Mouse (Mus musculus) ES-E14 (cell line): ENCODE measurements at regions not wholly inside any gene's neighbourhood (a gene's known extent, or its start where the extent isn't known, plus 50 kb on each side); places are given as distances from the start of the nearest gene placed in this dataset.

ENCODE experiments used
- DNase-seq: peaks from one replicate; pipeline ENCODE4 v3.0.0-alpha.2; 2013; ENCODE audit warnings: low read depth, low spot score
- H3K27ac ChIP-seq: 2 replicates; pipeline ENCODE4 v1.5.1; 2012; ENCODE audit warnings: low read depth, mild to moderate bottlenecking, low read length, moderate library complexity, mixed read lengths; ENCODE audit not compliant: poor library complexity, insufficient read depth, severe bottlenecking
- H3K36me3 ChIP-seq: 2 replicates; pipeline ENCODE4 v1.6.1; 2012; ENCODE audit warnings: mild to moderate bottlenecking, low read length, moderate library complexity, mixed read lengths; ENCODE audit not compliant: control insufficient read depth, poor library complexity, insufficient read depth, severe bottlenecking
- H3K4me1 ChIP-seq, 2 experiments: fragments of 150-350 bp in 1 of 2; sonication (generic) in 1 of 2; 2 replicates each; pipeline ENCODE4 v1.6.1; 2012; ENCODE audit warnings: low read length in 2 of 2, mild to moderate bottlenecking in 1 of 2, mixed read lengths in 1 of 2; ENCODE audit not compliant: control insufficient read depth in 2 of 2, insufficient read depth in 2 of 2, poor library complexity in 1 of 2
- H3K4me3 ChIP-seq, 2 experiments: fragments of 150-350 bp in 1 of 2; sonication (generic) in 1 of 2; 2 replicates each; pipeline ENCODE4 v1.5.1; 2012; ENCODE audit warnings: low read length in 2 of 2, low read depth in 1 of 2, mild to moderate bottlenecking in 1 of 2, mixed read lengths in 1 of 2; ENCODE audit not compliant: insufficient read depth in 1 of 2, poor library complexity in 1 of 2, severe bottlenecking in 1 of 2
- H3K9ac ChIP-seq: 2 replicates; pipeline ENCODE4 v1.6.1; 2012; ENCODE audit warnings: low read depth, mild to moderate bottlenecking, low read length, mixed read lengths; ENCODE audit not compliant: poor library complexity, insufficient read depth, severe bottlenecking
- H3K9me3 ChIP-seq: fragments of 150-350 bp; sonication (generic); 2 replicates; pipeline ENCODE4 v1.6.1; 2012; ENCODE audit warnings: low read depth, mild to moderate bottlenecking, low read length; ENCODE audit not compliant: control insufficient read depth, insufficient read depth
- CHD2 ChIP-seq: IDR thresholded peaks from 2 replicates; pipeline ENCODE4 v1.6.1; 2014; ENCODE audit warnings: mild to moderate bottlenecking, low read depth, low read length, inconsistent platforms
- HCFC1 ChIP-seq: IDR thresholded peaks from 2 replicates; pipeline ENCODE4 v1.6.1; 2012; ENCODE audit warnings: low read length, inconsistent platforms, borderline replicate concordance; ENCODE audit not compliant: insufficient read depth
- MAFK ChIP-seq: IDR thresholded peaks from 2 replicates; pipeline ENCODE4 v1.6.1; 2014; ENCODE audit warnings: mild to moderate bottlenecking, low read depth, low read length, inconsistent platforms; ENCODE audit not compliant: insufficient read depth
- ZC3H11A ChIP-seq: IDR thresholded peaks from 2 replicates; pipeline ENCODE4 v1.6.1; 2012; ENCODE audit warnings: low read depth, mild to moderate bottlenecking, inconsistent platforms, low read length, borderline replicate concordance
- ZNF384 ChIP-seq: IDR thresholded peaks from 2 replicates; pipeline ENCODE4 v1.6.1; 2012; ENCODE audit warnings: low read depth, low read length, inconsistent platforms
- in situ Hi-C, 2 experiments: fragments of 600-800 bp; cut with MboI; formaldehyde crosslinking; loops; one replicate each; pipeline ENCODE4 v1.15.1; 2025; ENCODE audit warnings: low sequenced_read_pairs in 2 of 2, inconsistent platforms in 1 of 2; ENCODE audit not compliant: unreplicated experiment in 2 of 2

- TF ChIP-seq CHD2 (no peak), HCFC1 (no peak), MAFK (no peak), ZC3H11A (no peak), ZNF384 (no peak)
Observed at GRCm38 (mm10) chr9:52255692-52256091, 87.3 kb upstream of the Zc3h12c start.

GRCm38 (mm10) chr9:52254475-52254874 is 86.1 kb upstream of the Zc3h12c start:
- Histone ChIP-seq H3K36me3 (no peaks in the 10 kb centered on the region), H3K9ac (no peak overlapping the region), H3K9me3 (no peaks in the 10 kb centered on the region), H3K4me1 (peaks cover 0 to 3% of the 10 kb centered on the region in 2 experiments; a peak in 1 of 4 replicates), H3K4me3 (no peak overlapping the region), H3K27ac (no peak overlapping the region)
- in situ Hi-C loops: no loop called here
- no peak for DNase-seq
- no peak for TF ChIP-seq HCFC1
- TF ChIP-seq MAFK: no peak
- no peak for TF ChIP-seq CHD2
- no peak for TF ChIP-seq ZC3H11A
- TF ChIP-seq ZNF384: no peak

More at GRCm38 (mm10) chr9:52255692-52256091, 87.3 kb upstream of the Zc3h12c start:
- in situ Hi-C loops: no loop called here
- Histone ChIP-seq H3K36me3 (no peaks in the 10 kb centered on the region), H3K4me3 (no peak overlapping the region), H3K27ac (no peak overlapping the region), H3K9ac (no peak overlapping the region), H3K4me1 (no peaks in the 10 kb centered on the region), H3K9me3 (no peaks in the 10 kb centered on the region)
- DNase-seq: no peak

GRCm38 (mm10) chr9:52251455-52251854 is 83.1 kb upstream of the Zc3h12c start:
- no peak overlapping the region for H3K4me3 ChIP-seq
- H3K27ac ChIP-seq: no peak overlapping the region
- peaks cover 0 to 3% of the 10 kb centered on the region in 2 experiments; a peak in 1 of 4 replicates for H3K4me1 ChIP-seq
- no peak for DNase-seq
- no peak for TF ChIP-seq ZC3H11A
- no peak for TF ChIP-seq HCFC1
- no peak for TF ChIP-seq CHD2
- no peak for TF ChIP-seq ZNF384
- TF ChIP-seq MAFK: no peak
- no peaks in the 10 kb centered on the region for H3K36me3 ChIP-seq
- H3K9ac ChIP-seq: no peak overlapping the region
- H3K9me3 ChIP-seq: no peaks in the 10 kb centered on the region
- in situ Hi-C loops: no loop called here

- no peaks in the 10 kb centered on the region for H3K9me3 ChIP-seq
- no peak overlapping the region for H3K27ac ChIP-seq
- H3K4me3 ChIP-seq: no peak overlapping the region
- H3K36me3 ChIP-seq: no peaks in the 10 kb centered on the region
- DNase-seq: no peak
- no peak overlapping the region for H3K9ac ChIP-seq
- no peak for TF ChIP-seq ZNF384
- no peak for TF ChIP-seq CHD2
- TF ChIP-seq HCFC1: no peak
- TF ChIP-seq ZC3H11A: no peak
- TF ChIP-seq MAFK: no peak
- in situ Hi-C loops: no loop called here
- peaks cover 0 to 3% of the 10 kb centered on the region in 2 experiments; a peak in 1 of 4 replicates for H3K4me1 ChIP-seq
Observed at GRCm38 (mm10) chr9:52246712-52247111, 78.3 kb upstream of the Zc3h12c start.

- Histone ChIP-seq H3K36me3 (no peaks in the 10 kb centered on the region), H3K4me3 (no peak overlapping the region), H3K27ac (no peak overlapping the region), H3K9ac (no peak overlapping the region), H3K4me1 (no peaks in the 10 kb centered on the region), H3K9me3 (no peaks in the 10 kb centered on the region)
- TF ChIP-seq CHD2 (no peak), ZNF384 (no peak)
- in situ Hi-C loops: no loop called here
- no peak for DNase-seq
Observed at GRCm38 (mm10) chr9:52244081-52244480, 75.7 kb upstream of the Zc3h12c start.
